Mouse (Mus musculus) liver, embryonic 15.5 days (tissue): ENCODE measurements around the gene Afmid. TPM values are rescaled to one million over a fixed set of nuclear protein-coding genes. Genes with fewer than 3 reads are reported as not detected.

Experiments
- ATAC-seq: fragments of 200-750 bp; cut with Nextera tagmentation; 2 replicates; pipeline ENCODE4 v1.8.0; 2017; ENCODE audit warnings: moderate number of reproducible peaks, mild to moderate bottlenecking, moderate library complexity; ENCODE audit not compliant: insufficient read depth
- H3K27ac ChIP-seq: fragments of 300-500 bp; sonication (generic); replicated peaks from 2 replicates; pipeline ENCODE4 v1.5.1; 2015; ENCODE audit warnings: mild to moderate bottlenecking, inconsistent platforms
- H3K27me3 ChIP-seq: fragments of 300-500 bp; sonication (generic); 2 replicates; pipeline ENCODE4 v1.6.1; 2015; ENCODE audit warnings: mild to moderate bottlenecking, inconsistent platforms
- H3K36me3 ChIP-seq: fragments of 300-500 bp; sonication (generic); replicated peaks from 2 replicates; pipeline ENCODE4 v1.6.1; 2015; ENCODE audit warnings: moderate library complexity, mild to moderate bottlenecking, inconsistent platforms
- H3K4me1 ChIP-seq: fragments of 300-500 bp; sonication (generic); replicated peaks from 2 replicates; pipeline ENCODE4 v1.6.1; 2015; ENCODE audit warnings: inconsistent platforms
- H3K4me2 ChIP-seq: fragments of 300-500 bp; sonication (generic); 2 replicates; pipeline ENCODE4 v1.6.1; 2015; ENCODE audit warnings: moderate library complexity, mild to moderate bottlenecking, inconsistent platforms
- H3K4me3 ChIP-seq: fragments of 300-500 bp; sonication (generic); replicated peaks from 2 replicates; pipeline ENCODE4 v1.5.1; 2015; ENCODE audit warnings: mild to moderate bottlenecking, inconsistent platforms
- H3K9ac ChIP-seq: fragments of 300-500 bp; sonication (generic); 2 replicates; pipeline ENCODE4 v1.6.1; 2015; ENCODE audit warnings: moderate library complexity, mild to moderate bottlenecking, inconsistent platforms
- H3K9me3 ChIP-seq: fragments of 300-500 bp; sonication (generic); replicated peaks from 2 replicates; pipeline ENCODE4 v1.6.1; 2016; ENCODE audit warnings: inconsistent platforms
- WGBS: fragments of 180-500 bp; shearing (Covaris S2); methylation state at CpG from one replicate; pipeline ENCODE4 v1.1.7; 2015; ENCODE audit warnings: mixed read lengths; ENCODE audit not compliant: insufficient replicate concordance; 5-methylcytosine and 5-hydroxymethylcytosine counted together
- polyA plus RNA-seq: library from polyadenylated mRNA; unstranded; fragments of >200 nt; fragmentation: Nextera tagmentation; extraction: Ambion mirVana; gene quantifications from 2 replicates; pipeline ENCODE4 v1.2.1, GENCODE M21; 2015

Gene Afmid
- polyA plus RNA-seq, 1 experiment from 2014 or later: 11.8 TPM

GRCm38 (mm10) chr11:117794035-117794551 lies 31.6 kb upstream of the Afmid start:
- 71% methylated on average over 4 of the region's 4 CpGs for WGBS
- H3K27ac ChIP-seq: peak overlapping the region; percentile 49

DNA sequence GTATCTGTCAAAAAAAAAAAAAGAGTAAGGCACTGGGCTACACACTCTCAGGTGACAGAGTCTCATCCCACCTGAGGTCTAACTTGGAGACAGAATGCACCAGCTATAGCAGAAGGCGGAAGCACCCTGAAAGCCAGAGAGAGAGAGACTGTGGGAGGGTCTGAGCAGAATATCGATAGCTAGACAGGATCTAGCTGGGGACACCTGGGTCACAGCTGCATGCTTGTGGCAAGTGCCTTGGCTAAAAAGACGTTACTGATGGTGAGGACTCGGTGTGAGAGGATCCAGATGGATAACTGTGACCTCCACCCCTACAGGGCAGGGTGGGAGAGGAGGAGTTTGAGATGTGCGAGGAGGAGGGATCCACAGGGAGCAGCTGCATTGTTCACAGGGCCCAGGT lies 28.8 kb upstream of the Afmid start:
- Histone ChIP-seq H3K4me2 (peak overlapping the region; percentile 80), H3K4me1 (peaks cover 83% of the 10 kb centered on the region), H3K36me3 (peaks cover 36% of the 10 kb centered on the region), H3K9me3 (no peaks in the 10 kb centered on the region), H3K27me3 (no peaks in the 10 kb centered on the region), H3K9ac (peak overlapping the region; percentile 79), H3K27ac (peak overlapping the region; percentile 98), H3K4me3 (peak overlapping the region; percentile 70)
- ATAC-seq: peak; percentile 17
- 20% methylated on average over 5 of the region's 5 CpGs for WGBS

More at GRCm38 (mm10) chr11:117794035-117794551, 31.6 kb upstream of the Afmid start:
- H3K4me2 ChIP-seq: no peak overlapping the region
- H3K27me3 ChIP-seq: no peaks in the 10 kb centered on the region
- peaks cover 22% of the 10 kb centered on the region for H3K36me3 ChIP-seq
- ATAC-seq: no peak
- H3K4me1 ChIP-seq: peaks cover 78% of the 10 kb centered on the region
- no peaks in the 10 kb centered on the region for H3K9me3 ChIP-seq
- no peak overlapping the region for H3K9ac ChIP-seq
- no peak overlapping the region for H3K4me3 ChIP-seq

DNA sequence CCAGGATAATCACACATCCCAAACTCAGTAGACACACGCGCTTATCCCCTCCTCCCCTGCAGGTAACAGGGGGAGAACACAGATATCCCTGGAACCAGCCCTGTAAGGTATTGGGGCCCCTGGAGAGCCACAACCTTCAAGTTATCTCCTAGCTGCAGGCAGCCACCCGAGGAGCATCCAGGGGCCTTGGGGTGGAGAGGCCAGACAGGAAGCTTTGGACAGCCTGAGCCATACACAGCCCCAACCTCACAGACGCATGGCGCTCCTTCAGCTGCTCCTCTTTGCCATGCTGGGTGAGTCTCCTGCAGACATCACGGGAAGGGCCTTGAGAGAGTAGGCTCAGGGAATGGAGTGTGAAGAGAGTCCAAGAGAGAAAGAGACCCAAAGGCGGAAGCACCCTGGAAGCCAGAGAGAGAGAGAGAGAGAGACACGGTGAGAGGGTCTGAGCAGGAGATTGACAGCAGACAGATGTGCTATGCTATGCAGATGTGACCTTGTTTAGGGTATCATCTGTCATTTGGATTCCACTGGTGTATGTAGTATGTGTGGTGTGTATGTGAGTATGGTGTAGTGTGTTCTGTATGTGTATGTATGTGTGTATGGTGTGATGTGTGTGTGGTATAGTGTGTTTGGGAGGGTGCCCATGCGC lies 28.1 kb upstream of the Afmid start, which contains the start of gene 6030468B19Rik:
Gene 6030468B19Rik (plus strand): TSS at position 150 of the 649 bp plus-strand sequence.
- Histone ChIP-seq H3K9ac (peak within 1 kb of the TSS; percentile 79), H3K4me3 (peak within 1 kb of the TSS; percentile 70), H3K9me3 (no peaks in the 10 kb centered on the region), H3K4me2 (peak within 1 kb of the TSS; percentile 80), H3K27ac (peak within 1 kb of the TSS; percentile 98), H3K4me1 (peaks cover 83% of the 10 kb centered on the region), H3K27me3 (no peaks in the 10 kb centered on the region), H3K36me3 (peaks cover 40% of the 10 kb centered on the region)
- WGBS: 15% methylated on average over 9 of the region's 9 CpGs
- peak; percentile 96 for ATAC-seq

DNA sequence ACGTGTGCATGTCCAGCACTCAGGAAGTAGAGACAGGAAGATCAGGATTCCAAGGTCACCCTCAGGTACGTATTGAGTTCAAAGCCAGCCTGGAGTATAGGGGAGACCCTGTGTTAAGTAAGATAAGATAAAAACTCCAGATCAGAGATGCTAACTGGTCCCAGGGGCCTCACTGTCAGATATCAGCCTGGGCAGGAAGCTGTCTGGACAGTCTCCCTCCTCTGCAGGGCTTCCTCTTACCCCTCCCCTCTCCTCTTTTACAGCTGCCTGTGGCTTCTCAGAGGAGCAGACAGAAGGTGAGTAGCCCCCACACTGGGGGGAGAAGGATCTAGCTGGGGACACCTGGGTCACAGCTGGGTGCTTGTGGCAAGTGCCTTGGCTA lies 27.6 kb upstream of the Afmid start:
- WGBS: 2% methylated on average over 2 of the region's 2 CpGs
- Histone ChIP-seq H3K4me1 (peaks cover 83% of the 10 kb centered on the region), H3K27me3 (no peaks in the 10 kb centered on the region), H3K4me3 (peak overlapping the region; percentile 70), H3K9me3 (no peaks in the 10 kb centered on the region), H3K27ac (peak overlapping the region; percentile 98), H3K9ac (peak overlapping the region; percentile 79), H3K4me2 (peak overlapping the region; percentile 80), H3K36me3 (peaks cover 42% of the 10 kb centered on the region)
- ATAC-seq: peak; percentile 59

- no peaks in the 10 kb centered on the region for H3K9me3 ChIP-seq
- no peaks in the 10 kb centered on the region for H3K27me3 ChIP-seq
- peak overlapping the region; percentile 79 for H3K9ac ChIP-seq
- H3K4me1 ChIP-seq: peaks cover 83% of the 10 kb centered on the region
- peak overlapping the region; percentile 98 for H3K27ac ChIP-seq
- no peak for ATAC-seq
- peak overlapping the region; percentile 80 for H3K4me2 ChIP-seq
- H3K36me3 ChIP-seq: peaks cover 51% of the 10 kb centered on the region
- 40% methylated on average over 5 of the region's 5 CpGs for WGBS
- peak overlapping the region; percentile 70 for H3K4me3 ChIP-seq
Observed at GRCm38 (mm10) chr11:117799174-117799573, 26.6 kb upstream of the Afmid start.

DNA sequence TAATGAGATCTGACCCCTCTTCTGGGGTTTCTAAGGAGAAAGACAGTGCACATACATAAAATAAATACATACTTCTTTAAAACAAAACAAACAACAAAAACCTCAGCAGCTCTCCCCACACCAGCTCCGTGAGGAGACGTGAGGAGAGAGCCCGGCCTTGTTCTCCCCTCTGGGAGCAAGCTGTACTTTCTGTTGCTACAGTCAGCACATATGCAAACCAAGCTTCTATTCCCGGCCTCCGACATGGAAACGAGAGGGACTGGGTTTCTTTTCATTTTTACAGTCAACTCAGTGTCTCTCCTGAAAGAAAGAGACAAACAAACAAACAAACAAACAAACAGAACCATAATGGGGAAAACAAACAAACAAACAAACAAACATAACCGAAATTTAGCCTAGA lies 25.7 kb upstream of the Afmid start:
- 82% methylated on average over 7 of the region's 7 CpGs for WGBS
- no peak for ATAC-seq
- H3K27ac ChIP-seq: peak overlapping the region; percentile 98
- peak overlapping the region; percentile 79 for H3K9ac ChIP-seq
- peak overlapping the region; percentile 70 for H3K4me3 ChIP-seq
- H3K4me2 ChIP-seq: peak overlapping the region; percentile 80
- no peaks in the 10 kb centered on the region for H3K9me3 ChIP-seq
- peaks cover 84% of the 10 kb centered on the region for H3K4me1 ChIP-seq
- no peaks in the 10 kb centered on the region for H3K27me3 ChIP-seq
- H3K36me3 ChIP-seq: peaks cover 59% of the 10 kb centered on the region

GRCm38 (mm10) chr11:117801650-117802049 lies 24.1 kb upstream of the Afmid start:
- H3K27ac ChIP-seq: peak overlapping the region; percentile 98
- peak overlapping the region; percentile 79; the same call in 1 of the 2 replicates for H3K9ac ChIP-seq
- H3K4me3 ChIP-seq: peak overlapping the region; percentile 70
- no peaks in the 10 kb centered on the region for H3K27me3 ChIP-seq
- H3K9me3 ChIP-seq: no peaks in the 10 kb centered on the region
- peaks cover 75% of the 10 kb centered on the region for H3K36me3 ChIP-seq
- H3K4me1 ChIP-seq: peaks cover 82% of the 10 kb centered on the region
- peak overlapping the region; percentile 80 for H3K4me2 ChIP-seq
- 90% methylated on average over 7 of the region's 7 CpGs for WGBS
- no peak for ATAC-seq

DNA sequence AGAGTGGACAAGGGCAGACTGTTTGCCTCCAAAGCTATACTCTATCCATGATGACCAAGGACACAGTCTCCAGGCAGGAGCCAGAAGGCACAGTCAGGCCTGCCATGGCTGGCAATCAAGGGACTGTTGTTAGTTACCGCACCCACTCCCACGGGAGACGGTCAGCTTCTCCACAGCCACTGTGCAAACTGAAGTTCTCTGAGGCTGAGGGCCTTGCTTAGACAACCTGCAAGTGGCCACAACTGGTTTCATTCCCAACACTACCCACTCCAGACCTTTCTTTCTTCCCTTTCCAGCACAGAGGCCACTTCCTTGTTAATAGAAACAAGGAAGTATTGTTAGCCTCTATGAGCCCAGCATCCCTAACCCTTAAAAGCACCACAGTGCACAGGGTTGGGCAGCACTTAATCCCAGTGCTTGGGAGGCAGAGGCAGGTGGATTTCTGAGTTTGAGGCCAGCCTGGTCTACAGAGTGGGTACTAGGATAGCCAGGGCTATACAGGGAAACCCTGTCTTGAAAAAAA lies 22.5 kb upstream of the Afmid start:
- no peak for ATAC-seq
- Histone ChIP-seq H3K4me1 (peaks cover 85% of the 10 kb centered on the region), H3K4me3 (peak overlapping the region; percentile 70), H3K9me3 (no peaks in the 10 kb centered on the region), H3K4me2 (peak overlapping the region; percentile 80), H3K27ac (peak overlapping the region; percentile 58), H3K36me3 (peaks cover 90% of the 10 kb centered on the region), H3K27me3 (no peaks in the 10 kb centered on the region), H3K9ac (peak overlapping the region; percentile 13; the same call in 1 of the 2 replicates)
- 86% methylated on average over 3 of the region's 3 CpGs for WGBS

DNA sequence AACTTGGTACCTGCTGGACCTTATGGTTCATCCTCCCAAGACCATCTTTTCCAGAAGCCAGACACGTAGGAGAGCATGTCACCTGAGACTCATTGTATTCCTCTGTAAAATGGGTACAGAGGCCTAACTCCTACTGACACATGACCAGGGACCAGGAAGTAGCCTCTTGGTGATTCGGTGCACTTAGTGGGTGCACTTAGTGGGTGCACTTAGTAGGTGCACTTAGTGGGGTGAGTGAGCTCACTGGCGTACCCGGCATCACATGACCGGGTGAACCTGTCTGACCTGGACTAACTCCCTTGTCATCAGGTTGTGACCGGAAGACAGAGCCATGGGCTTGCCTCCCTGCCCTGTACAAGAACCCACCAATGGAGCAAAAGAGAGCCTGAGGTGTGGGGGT lies 18.9 kb upstream of the Afmid start:
- WGBS: 87% methylated on average over 6 of the region's 6 CpGs
- H3K4me3 ChIP-seq: no peak overlapping the region
- H3K4me2 ChIP-seq: no peak overlapping the region
- peaks cover 85% of the 10 kb centered on the region for H3K4me1 ChIP-seq
- H3K27ac ChIP-seq: peak overlapping the region; percentile 43; the same call in 1 of the 2 replicates
- H3K9ac ChIP-seq: no peak overlapping the region
- ATAC-seq: no peak
- no peaks in the 10 kb centered on the region for H3K27me3 ChIP-seq
- H3K9me3 ChIP-seq: no peaks in the 10 kb centered on the region
- peaks cover 76% of the 10 kb centered on the region for H3K36me3 ChIP-seq

GRCm38 (mm10) chr11:117809407-117810311 lies 16.1 kb upstream of the Afmid start, which contains the start of the genes Gm20708 and Syngr2:
TSS of gene Gm20708 (plus strand) at chr11:117809668.
TSS of gene Syngr2 (plus strand) at chr11:117809668.
- H3K27ac ChIP-seq: peak within 1 kb of the TSS; percentile 91
- WGBS: under 1% methylated on average over 75 of the region's 75 CpGs
- peaks cover 86% of the 10 kb centered on the region for H3K4me1 ChIP-seq
- peak within 1 kb of the TSS; percentile 98 for H3K4me2 ChIP-seq
- H3K27me3 ChIP-seq: no peaks in the 10 kb centered on the region
- peak within 1 kb of the TSS; percentile 93 for H3K9ac ChIP-seq
- peak within 1 kb of the TSS; percentile 86 for H3K4me3 ChIP-seq
- peaks cover 76% of the 10 kb centered on the region for H3K36me3 ChIP-seq
- peak; percentile 64 for ATAC-seq
- no peaks in the 10 kb centered on the region for H3K9me3 ChIP-seq
